Mouse (Mus musculus) layer of hippocampus, postnatal 14 days (tissue): ENCODE results near the gene Micall2. TPM values are rescaled to one million over a fixed set of nuclear protein-coding genes. Genes with fewer than 3 reads are reported as not detected.
A peak's percentile ranks its signal among the peaks of the same experiment; 100 is the strongest.

Source experiments
- DNase-seq, 2 experiments: peaks; one replicate each; pipeline ENCODE4 v3.0.0; 2021 to 2022; ENCODE audit warnings: low spot score in 2 of 2, mixed read lengths in 1 of 2
- microRNA-seq, 2 experiments: library from miRNA; unstranded; fragments of <30 nt; microRNA quantifications; one replicate each; pipeline ENCODE4 v1.2.0; 2021
- total RNA-seq, 2 experiments: library from RNA; stranded (reverse); gene quantifications; 2 replicates each; pipeline ENCODE4 v1.2.3; 2021

Micall2 gene
- total RNA-seq, 2 experiments from 2014 or later, result 2.5 to 2.6 TPM

GRCm38 (mm10) chr5:139683228-139683627 lies 52.9 kb downstream of the Micall2 start:
- DNase-seq, result no peak

GRCm38 (mm10) chr5:139682631-139682977 lies 53.5 kb downstream of the Micall2 start:
- DNase-seq, result no peak

GRCm38 (mm10) chr5:139681832-139682630 lies 54.1 kb downstream of the Micall2 start:
- DNase-seq, result peak in 1 of 2 experiments; percentile 39

GRCm38 (mm10) chr5:139675707-139675967 lies 60.5 kb downstream of the Micall2 start:
- DNase-seq, result no peak

- no peak for DNase-seq
These were observed 61.0 kb downstream of the Micall2 start for GRCm38 (mm10) chr5:139674940-139675706.

- DNase-seq, result no peak
These were observed 66.8 kb downstream of the Micall2 start for GRCm38 (mm10) chr5:139669380-139669779.

GRCm38 (mm10) chr5:139668494-139668893 lies 67.6 kb downstream of the Micall2 start:
- peak; percentile 51 to 53 for DNase-seq

- no peak for DNase-seq
These were observed 69.6 kb downstream of the Micall2 start for GRCm38 (mm10) chr5:139666496-139666895.

GRCm38 (mm10) chr5:139665375-139665774 lies 70.8 kb downstream of the Micall2 start:
- no peak for DNase-seq

- DNase-seq, result no peak
These were observed 74.4 kb downstream of the Micall2 start for GRCm38 (mm10) chr5:139661713-139662112.

- DNase-seq, result peak in 1 of 2 experiments; percentile 19
These were observed 76.8 kb downstream of the Micall2 start for GRCm38 (mm10) chr5:139659307-139659706.

- no peak for DNase-seq
These were observed 77.3 kb downstream of the Micall2 start for GRCm38 (mm10) chr5:139658865-139659264.

- DNase-seq, result no peak
These were observed 78.1 kb downstream of the Micall2 start for GRCm38 (mm10) chr5:139657959-139658602.

Small RNA genes within 50 kb of the gene (microRNA-seq; reads per million reads assigned to microRNA genes)
- 1.6 to 1.7 reads per million in 2 experiments for gene Mir7037

Other genes with a start within 250 kb of the Micall2 start
- under 1 TPM in 1 of 2 experiments, not detected in 1; 0.19 TPM for gene Uncx, start 192.8 kb downstream of the Micall2 start, total RNA-seq
- 10 to 100 TPM; 83.6 to 97.2 TPM for gene Ints1, start 39.3 kb upstream of the Micall2 start, total RNA-seq
- 10 to 100 TPM in 1 of 2 experiments, 1 to 10 TPM in 1; 9.4 to 10.4 TPM for gene Mafk, start 55.2 kb upstream of the Micall2 start, total RNA-seq
- gene Tmem184a, start 83.6 kb upstream of the Micall2 start, total RNA-seq, result under 1 TPM; 0.48 to 0.57 TPM
- gene Gm26938, start 90.1 kb upstream of the Micall2 start, total RNA-seq, result not detected
- gene Psmg3, start 90.5 kb upstream of the Micall2 start, total RNA-seq, result 10 to 100 TPM; 17.5 to 18.8 TPM
- 10 to 100 TPM; 29.9 to 33.8 TPM for gene Elfn1, start 171.6 kb upstream of the Micall2 start, total RNA-seq